Mouse (Mus musculus) activated CD4-positive, CD25-positive, alpha-beta regulatory T cell (primary cell): ENCODE measurements around the gene Zfpm1. TPM values are rescaled to one million over a fixed set of nuclear protein-coding genes. Genes with fewer than 3 reads are reported as not detected.

Experiments used
- polyA plus RNA-seq, 2 experiments: library from polyadenylated mRNA; unstranded; fragments of 100-300 nt; shearing (Covaris generic); gene quantifications; one replicate each; pipeline ENCODE4 v1.2.1; 2017

The Zfpm1 gene
- polyA plus RNA-seq: 10 to 100 TPM; 31.6 to 35.1 TPM

DNA sequence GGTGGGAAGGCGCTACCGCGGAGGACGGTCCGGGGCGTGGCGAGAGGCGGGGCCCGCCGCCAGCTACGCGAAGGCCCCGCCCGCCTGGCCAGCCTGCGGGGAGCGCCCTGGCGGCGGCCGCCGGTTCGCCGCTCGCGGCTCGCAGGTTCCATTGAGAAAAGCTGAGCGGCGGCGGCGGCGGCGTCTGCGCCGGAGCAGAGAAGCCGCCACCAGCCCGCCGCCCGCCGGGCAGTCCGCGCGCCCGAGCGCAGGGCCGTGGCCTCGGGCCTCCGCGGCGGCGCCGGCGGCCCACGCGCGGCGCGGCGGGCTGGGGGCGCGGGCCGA lies at the start of gene Zfpm1:
Gene Zfpm1, plus strand, starts transcription at position 107 of the 324 bp plus-strand sequence.

DNA sequence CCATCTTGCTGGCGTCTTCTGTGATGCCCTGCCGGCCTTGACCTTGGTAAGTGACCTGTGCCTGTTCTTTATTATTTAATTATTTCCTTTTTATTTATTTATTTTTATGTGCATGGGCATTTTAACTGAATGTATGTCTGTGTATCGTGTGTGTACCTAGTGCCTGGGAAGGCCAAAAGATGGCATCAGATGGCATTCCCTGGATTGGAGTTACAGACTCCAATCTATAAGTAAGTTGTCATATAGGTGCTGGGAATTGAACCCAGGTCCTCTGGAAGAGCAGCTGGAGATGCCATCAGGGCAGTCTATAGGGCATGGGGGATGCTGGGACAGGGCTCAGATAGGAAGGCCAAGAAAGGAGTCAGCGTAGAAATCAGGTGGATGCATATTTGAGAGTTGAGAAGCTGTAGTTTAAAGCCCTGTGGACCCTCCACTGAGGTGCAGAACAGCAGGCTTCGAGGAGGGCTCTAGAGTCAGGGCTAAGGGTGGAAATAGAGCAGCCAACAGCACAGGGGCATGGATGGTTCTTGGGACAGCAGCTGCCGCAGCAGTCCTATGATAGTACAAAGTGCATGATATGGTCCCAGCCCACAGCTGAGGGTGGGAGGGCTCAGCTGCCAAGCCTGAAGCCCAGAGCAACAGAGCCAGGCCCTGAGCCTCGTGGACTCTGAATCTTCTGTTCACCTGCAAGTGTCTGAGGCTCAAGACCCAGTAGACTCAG lies 78.9 kb downstream of the Zfpm1 start, which contains the start of gene Trhr2:
Gene Trhr2, minus strand, starts transcription at position 51 of the 721 bp plus-strand sequence.

DNA sequence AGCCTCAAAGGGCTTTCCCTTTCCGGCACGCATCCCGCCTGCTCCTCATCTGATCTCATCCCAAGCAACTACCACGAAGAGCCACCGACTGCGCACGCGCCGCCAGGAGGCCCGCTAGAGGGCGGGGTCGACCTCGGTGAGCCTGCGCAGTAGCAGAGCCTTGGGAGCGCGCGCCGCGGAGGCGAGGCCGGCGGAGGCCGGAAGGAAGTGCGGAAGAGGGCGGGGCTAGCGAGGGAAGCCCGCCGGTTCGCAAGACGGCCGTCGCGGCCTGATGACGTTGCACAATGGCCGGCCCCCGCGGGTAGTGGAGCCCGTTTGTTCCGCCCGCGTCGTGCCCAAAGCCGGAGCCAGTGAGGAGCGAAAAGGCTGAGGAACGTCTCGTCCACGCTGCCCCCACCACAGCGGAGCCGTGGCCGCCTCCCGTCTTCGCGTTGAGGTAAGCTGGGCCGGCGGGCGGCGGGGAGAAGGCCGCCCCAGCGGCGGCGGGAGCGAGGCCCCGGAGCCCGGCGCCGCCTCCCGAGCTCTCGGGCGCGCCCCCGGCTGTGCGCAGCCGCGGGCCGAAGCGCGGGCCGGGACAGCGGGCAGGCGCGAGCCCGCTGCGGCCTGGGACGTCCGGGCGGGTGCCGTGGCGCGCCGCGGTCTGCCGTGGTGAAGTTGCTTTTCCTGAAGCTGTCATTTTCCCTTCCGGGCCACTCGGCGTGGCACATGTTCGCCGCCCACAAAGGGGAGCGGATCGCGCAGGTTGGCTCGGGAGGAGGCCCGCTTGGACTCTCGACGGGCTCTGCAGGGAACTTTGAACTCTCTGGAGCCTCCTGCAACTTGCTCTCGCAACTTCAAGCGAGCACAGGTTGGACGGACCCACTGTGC lies 94.7 kb downstream of the Zfpm1 start, which contains the start of gene Zc3h18:
Gene Zc3h18, plus strand, starts transcription at position 245 of the 867 bp plus-strand sequence.

Other genes starting within 250 kb of the Zfpm1 start
- under 1 TPM in 1 of 2 experiments, not detected in 1; 0.26 TPM for gene Trhr2, start 78.6 kb downstream of the Zfpm1 start, polyA plus RNA-seq
- 10 to 100 TPM; 32.9 to 46.8 TPM for gene Zc3h18, start 94.5 kb downstream of the Zfpm1 start, polyA plus RNA-seq
- under 1 TPM; 0.54 to 0.58 TPM for gene Il17c, start 139.9 kb downstream of the Zfpm1 start, polyA plus RNA-seq
- gene Cyba, start 150.8 kb downstream of the Zfpm1 start, polyA plus RNA-seq: 1,000 to 10,000 TPM in 1 of 2 experiments, 100 to 1,000 TPM in 1; 815 to 1,144 TPM
- 10 to 100 TPM; 18.2 to 22.0 TPM for gene Mvd, start 161.3 kb downstream of the Zfpm1 start, polyA plus RNA-seq
- gene Snai3, start 178.6 kb downstream of the Zfpm1 start, polyA plus RNA-seq: 1 to 10 TPM; 5.3 to 6.0 TPM
- 100 to 1,000 TPM; 135 to 165 TPM for gene Rnf166, start 193.9 kb downstream of the Zfpm1 start, polyA plus RNA-seq
- 10 to 100 TPM; 59.4 to 89.7 TPM for gene Ctu2, start 194.0 kb downstream of the Zfpm1 start, polyA plus RNA-seq